Mouse (Mus musculus): ENCODE measurements around the gene Gm20431.

GRCm38 (mm10) chr2:167688126-167688497 lies 26.8 kb upstream of the Gm20431 start:
- TF ChIP-seq POLR2A (IDR thresholded peaks at IDR 0.05; ENCODE audit: extremely low read depth, insufficient read depth, low read length): no peak
- no peak for TF ChIP-seq CTCF (IDR thresholded peaks at IDR 0.05; ENCODE audit: extremely low read depth, insufficient read depth, low read length)

All from cortical plate, adult 2 months (tissue).